Mouse (Mus musculus) C2C12 (cell line): ENCODE measurements around the gene Zfp777. TPM values are rescaled to one million over a fixed set of nuclear protein-coding genes. Genes with fewer than 3 reads are reported as not detected.

Experiments
- H3K27me3 ChIP-seq: one replicate; pipeline ENCODE4 v1.6.1; 2011; ENCODE audit not compliant: control insufficient read depth, insufficient read depth, insufficient read length
- H3K36me3 ChIP-seq: one replicate; pipeline ENCODE4 v1.6.1; 2011; ENCODE audit not compliant: control insufficient read depth, insufficient read depth
- H3K4me3 ChIP-seq: one replicate; pipeline ENCODE4 v1.5.1; 2011; ENCODE audit warnings: mild to moderate bottlenecking, control low read depth; ENCODE audit not compliant: poor library complexity, insufficient read depth, severe bottlenecking
- H3K79me2 ChIP-seq: one replicate; pipeline ENCODE4 v1.6.1; 2011; ENCODE audit not compliant: control insufficient read depth, insufficient read depth
- H3K79me3 ChIP-seq: one replicate; pipeline ENCODE4 v1.6.1; 2011; ENCODE audit warnings: low read depth, control low read depth
- H3ac ChIP-seq: one replicate; pipeline ENCODE3; 2011; ENCODE audit warnings: low read depth; ENCODE audit not compliant: control insufficient read depth, insufficient read length
- CEBPB ChIP-seq: IDR thresholded peaks from one replicate; pipeline ENCODE4 v1.6.1; 2011; ENCODE audit warnings: low read depth, mild to moderate bottlenecking, control low read depth, moderate library complexity
- CTCF ChIP-seq: IDR thresholded peaks from one replicate; pipeline ENCODE4 v1.5.1; 2011; ENCODE audit not compliant: control insufficient read depth, insufficient read depth, insufficient read length
- FOSL1 ChIP-seq: IDR thresholded peaks from one replicate; pipeline ENCODE4 v1.8.0; 2011; ENCODE audit warnings: mild to moderate bottlenecking, low read length; ENCODE audit not compliant: poor library complexity, insufficient read depth, severe bottlenecking
- MAX ChIP-seq: IDR thresholded peaks from one replicate; pipeline ENCODE4 v1.6.1; 2011; ENCODE audit warnings: mild to moderate bottlenecking, control low read depth
- MYOD1 ChIP-seq: IDR thresholded peaks from one replicate; pipeline ENCODE4 v1.6.1; 2011; ENCODE audit warnings: low read depth; ENCODE audit not compliant: control insufficient read depth, insufficient read length
- MYOG ChIP-seq: IDR thresholded peaks from one replicate; pipeline ENCODE4 v1.6.1; 2011; ENCODE audit not compliant: control insufficient read depth, insufficient read length; ENCODE audit errors: extremely low read depth
- USF1 ChIP-seq: IDR thresholded peaks from one replicate; pipeline ENCODE4 v1.6.1; 2011; ENCODE audit warnings: low read depth, mild to moderate bottlenecking, control low read depth, moderate library complexity
- polyA plus RNA-seq: library from polyadenylated mRNA; unstranded; fragments of >200 nt; fragmentation: generic; extraction: Trizol; gene quantifications from one replicate; pipeline ENCODE4 v1.2.1, GENCODE M21; 2012; ENCODE audit warnings: missing spikeins

Zfp777 gene
- polyA plus RNA-seq, 1 experiment, result 18.4 TPM

GRCm38 (mm10) chr6:48081952-48082351, 33.2 kb upstream of the Zfp777 start:
- Histone ChIP-seq H3ac (no peak overlapping the region), H3K79me3 (peaks cover 13% of the 10 kb centered on the region), H3K36me3 (peaks cover 63% of the 10 kb centered on the region), H3K4me3 (no peak overlapping the region), H3K27me3 (no peaks in the 10 kb centered on the region), H3K79me2 (peaks cover 22% of the 10 kb centered on the region)
- TF ChIP-seq MYOD1 (no peak), CEBPB (no peak), CTCF (no peak), MAX (no peak), USF1 (no peak), MYOG (no peak), FOSL1 (no peak)

GRCm38 (mm10) chr6:48081021-48081420, 32.3 kb upstream of the Zfp777 start:
- H3K27me3 ChIP-seq, result no peaks in the 10 kb centered on the region
- H3K79me3 ChIP-seq, result peaks cover 13% of the 10 kb centered on the region
- peaks cover 73% of the 10 kb centered on the region for H3K36me3 ChIP-seq
- no peak for TF ChIP-seq MYOG
- TF ChIP-seq MAX, result no peak
- TF ChIP-seq CEBPB, result no peak
- no peak for TF ChIP-seq USF1
- TF ChIP-seq FOSL1, result no peak
- TF ChIP-seq CTCF, result no peak
- TF ChIP-seq MYOD1, result no peak
- H3ac ChIP-seq, result no peak overlapping the region
- peaks cover 22% of the 10 kb centered on the region for H3K79me2 ChIP-seq
- H3K4me3 ChIP-seq, result no peak overlapping the region

GRCm38 (mm10) chr6:48073316-48073715, 24.6 kb upstream of the Zfp777 start:
- Histone ChIP-seq H3K79me3 (no peaks in the 10 kb centered on the region), H3K79me2 (no peaks in the 10 kb centered on the region), H3ac (no peak overlapping the region), H3K27me3 (no peaks in the 10 kb centered on the region), H3K36me3 (peaks cover 71% of the 10 kb centered on the region), H3K4me3 (no peak overlapping the region)
- no peak for TF ChIP-seq USF1
- TF ChIP-seq FOSL1, result no peak
- no peak for TF ChIP-seq MYOD1
- no peak for TF ChIP-seq MAX
- TF ChIP-seq MYOG, result no peak
- TF ChIP-seq CEBPB, result no peak

GRCm38 (mm10) chr6:48067492-48067891, 18.8 kb upstream of the Zfp777 start:
- Histone ChIP-seq H3K79me2 (no peaks in the 10 kb centered on the region), H3ac (no peak overlapping the region), H3K27me3 (no peaks in the 10 kb centered on the region), H3K79me3 (peaks cover 2% of the 10 kb centered on the region), H3K36me3 (peaks cover 73% of the 10 kb centered on the region), H3K4me3 (no peak overlapping the region)
- no peak for TF ChIP-seq CEBPB
- no peak for TF ChIP-seq MAX
- TF ChIP-seq USF1, result no peak
- no peak for TF ChIP-seq FOSL1
- TF ChIP-seq CTCF, result no peak
- TF ChIP-seq MYOG, result no peak
- TF ChIP-seq MYOD1, result no peak

GRCm38 (mm10) chr6:48065587-48066075, 16.9 kb upstream of the Zfp777 start:
- Histone ChIP-seq H3K27me3 (no peaks in the 10 kb centered on the region), H3K79me3 (peaks cover 2% of the 10 kb centered on the region), H3K79me2 (no peaks in the 10 kb centered on the region), H3ac (no peak overlapping the region), H3K36me3 (peaks cover 61% of the 10 kb centered on the region), H3K4me3 (no peak overlapping the region)
- TF ChIP-seq CEBPB, result no peak
- no peak for TF ChIP-seq USF1
- TF ChIP-seq MAX, result no peak
- TF ChIP-seq FOSL1, result no peak
- TF ChIP-seq MYOG, result no peak
- no peak for TF ChIP-seq MYOD1
- TF ChIP-seq CTCF, result no peak

GRCm38 (mm10) chr6:48064451-48064850, 15.7 kb upstream of the Zfp777 start:
- Histone ChIP-seq H3K79me3 (peaks cover 2% of the 10 kb centered on the region), H3K36me3 (peaks cover 58% of the 10 kb centered on the region), H3ac (no peak overlapping the region), H3K27me3 (no peaks in the 10 kb centered on the region), H3K4me3 (no peak overlapping the region), H3K79me2 (no peaks in the 10 kb centered on the region)
- no peak for TF ChIP-seq MAX
- no peak for TF ChIP-seq CEBPB
- TF ChIP-seq CTCF, result no peak
- no peak for TF ChIP-seq MYOG
- no peak for TF ChIP-seq USF1
- TF ChIP-seq FOSL1, result no peak
- no peak for TF ChIP-seq MYOD1
